Mouse (Mus musculus) CD8-positive naive resting alpha-beta T cell, adult 2 months (primary cell): ENCODE data around the gene 1810055G02Rik.

Experiments
- DNase-seq, 2 experiments: peaks; one replicate each; pipeline ENCODE4 v3.0.0; 2022; ENCODE audit warnings: low read depth in 2 of 2, low spot score in 2 of 2

Gene 1810055G02Rik

GRCm38 (mm10) chr19:3739650-3740049 is 31.6 kb downstream of the 1810055G02Rik start:
- no peak for DNase-seq

- DNase-seq: no peak
These were observed 34.6 kb downstream of the 1810055G02Rik start for GRCm38 (mm10) chr19:3742716-3743115.

GRCm38 (mm10) chr19:3743362-3743761 is 35.3 kb downstream of the 1810055G02Rik start:
- no peak for DNase-seq

GRCm38 (mm10) chr19:3743851-3744512 is 35.9 kb downstream of the 1810055G02Rik start:
- DNase-seq: peak in 1 of 2 experiments; percentile 23

- DNase-seq: no peak
These were observed 44.6 kb downstream of the 1810055G02Rik start for GRCm38 (mm10) chr19:3752621-3753239.

GRCm38 (mm10) chr19:3753240-3753633 is 45.1 kb downstream of the 1810055G02Rik start:
- DNase-seq: no peak

- DNase-seq: no peak
These were observed 45.6 kb downstream of the 1810055G02Rik start for GRCm38 (mm10) chr19:3753738-3754137.

GRCm38 (mm10) chr19:3757861-3758260 is 49.8 kb downstream of the 1810055G02Rik start:
- DNase-seq: no peak

- no peak for DNase-seq
These were observed 57.2 kb downstream of the 1810055G02Rik start for GRCm38 (mm10) chr19:3765221-3765820.

GRCm38 (mm10) chr19:3766378-3766777 is 58.3 kb downstream of the 1810055G02Rik start:
- no peak for DNase-seq

- peak in 1 of 2 experiments; percentile 67 for DNase-seq
These were observed 59.2 kb downstream of the 1810055G02Rik start, which contains the start of gene Kmt5b for GRCm38 (mm10) chr19:3767276-3767780. Gene Kmt5b, plus strand, starts transcription at chr19:3767421.
